Comparison of ENCODE assay signal across 13 mouse cellular contexts in the genomic region with DNA sequence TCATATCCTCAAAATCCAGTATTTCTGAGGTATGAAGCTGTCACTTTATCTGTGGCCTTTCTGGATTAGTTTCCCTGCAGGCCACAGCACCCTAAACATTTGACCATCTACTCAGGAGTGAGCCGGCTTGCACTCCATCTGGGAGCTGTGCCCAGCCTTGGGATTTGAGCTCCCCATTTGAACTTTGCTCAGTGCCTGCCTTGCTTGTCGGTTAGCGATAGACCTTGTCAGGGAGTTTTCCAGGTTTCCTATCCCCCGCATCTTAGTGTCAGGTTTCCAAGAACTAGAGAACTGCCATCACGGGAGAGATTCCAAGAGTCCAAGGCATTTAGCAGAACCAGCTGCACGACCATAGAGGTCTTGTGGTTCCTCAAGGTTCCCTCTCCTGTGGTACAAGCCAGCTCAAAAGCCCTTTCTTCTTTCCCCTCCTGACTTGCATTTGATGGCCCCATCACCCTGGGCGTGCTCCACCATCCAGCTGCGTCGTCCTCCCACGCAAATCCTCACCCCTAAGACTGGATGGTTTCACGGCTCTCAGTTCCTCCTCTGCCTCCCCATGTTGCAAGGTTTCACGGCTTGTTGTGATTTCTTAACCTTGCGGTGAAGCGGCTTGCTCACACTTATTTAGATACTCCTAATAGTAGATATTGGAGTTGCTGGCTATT. TPM values are rescaled to one million over a fixed set of nuclear protein-coding genes. Genes with fewer than 3 reads are reported as not detected.
DNase-seq lines count a peak whose midpoint lies in the region; ATAC-seq and TF ChIP-seq lines count a peak whose summit lies in the region.
"Had no signal": no experiment of that assay in that cellular context is flagged by ENCODE, and none has a peak within 500 bp of the region (broad histone marks: within the 10 kb centered on the region; RNA-seq: fewer than 3 reads in every experiment).

No protein-coding gene starts in this region.

- H3K4me1 ChIP-seq in kidney, embryonic 15.5 days = peaks cover 9% of the 10 kb centered on the region
- no peaks in the 10 kb centered on the region for H3K4me1 ChIP-seq in forebrain, postnatal 0 days (ENCODE audit: insufficient read depth)
- H3K4me1 ChIP-seq in hindbrain, embryonic 11.5 days (replicated peaks; ENCODE audit: control insufficient read depth, insufficient read depth, low read length) = no peaks in the 10 kb centered on the region
- H3K4me1 ChIP-seq: hindbrain, embryonic 10.5 days; midbrain, embryonic 15.5 days had no signal

- 31% methylated on average over 14 of the region's 14 CpGs for WGBS in kidney, embryonic 15.5 days
- WGBS in macrophage (ENCODE audit: missing documents) = 37% methylated on average over 14 of the region's 14 CpGs
- WGBS in forebrain, postnatal 0 days = 83% methylated on average over 14 of the region's 14 CpGs
- 75% methylated on average over 14 of the region's 14 CpGs for WGBS in hindbrain, embryonic 11.5 days

- DNase-seq in kidney, adult 11 months = peak; percentile 71
- peak; percentile 69 for DNase-seq in A20 (ENCODE audit: low read depth, low spot score)
- no peak for DNase-seq in adrenal gland, postnatal 4 days (ENCODE audit: low spot score in 2 of 2)
- DNase-seq in forebrain, postnatal 0 days = no peak
- no peak for DNase-seq in hindbrain, embryonic 11.5 days (ENCODE audit: low spot score)
- DNase-seq: thymus, postnatal 25 days had no signal

- H3K36me3 ChIP-seq in kidney, embryonic 15.5 days = no peaks in the 10 kb centered on the region
- H3K36me3 ChIP-seq in macrophage (ENCODE audit: inconsistent target) = peaks cover 51% of the 10 kb centered on the region
- H3K36me3 ChIP-seq in forebrain, postnatal 0 days (ENCODE audit: insufficient read depth) = no peaks in the 10 kb centered on the region
- no peaks in the 10 kb centered on the region for H3K36me3 ChIP-seq in hindbrain, embryonic 11.5 days (ENCODE audit: control insufficient read depth, insufficient read depth, low read length)
- H3K36me3 ChIP-seq: hindbrain, embryonic 10.5 days; limb, embryonic 15.5 days; midbrain, embryonic 15.5 days had no signal

- no peak overlapping the region for H3K27ac ChIP-seq in kidney, embryonic 15.5 days
- H3K27ac ChIP-seq in macrophage = peak overlapping the region; percentile 48
- no peak overlapping the region for H3K27ac ChIP-seq in forebrain, postnatal 0 days (ENCODE audit: low read depth, low read length)
- H3K27ac ChIP-seq in hindbrain, embryonic 11.5 days (ENCODE audit: low read depth, low read length) = no peak overlapping the region
- H3K27ac ChIP-seq: hindbrain, embryonic 10.5 days; limb, embryonic 15.5 days; midbrain, embryonic 15.5 days had no signal

- no peaks in the 10 kb centered on the region for H3K9me3 ChIP-seq in kidney, embryonic 15.5 days (replicated peaks)
- H3K9me3 ChIP-seq in forebrain, postnatal 0 days (ENCODE audit: low read length) = no peaks in the 10 kb centered on the region
- H3K9me3 ChIP-seq in hindbrain, embryonic 11.5 days (ENCODE audit: control insufficient read depth, low read length) = no peaks in the 10 kb centered on the region
- H3K9me3 ChIP-seq: hindbrain, embryonic 10.5 days; limb, embryonic 15.5 days; midbrain, embryonic 15.5 days had no signal

- peaks cover 10% of the 10 kb centered on the region; the same call in 1 of the 2 replicates for H3K79me2 ChIP-seq in macrophage (ENCODE audit: inconsistent target)

- ATAC-seq in kidney, embryonic 15.5 days (replicated peaks; ENCODE audit: low FRiP score) = no peak
- ATAC-seq in common myeloid progenitor, adult 5-6 weeks (replicated peaks; ENCODE audit: low read depth, poor library complexity, severe bottlenecking) = peak; percentile 60
- ATAC-seq in forebrain, postnatal 0 days = no peak
- ATAC-seq in hindbrain, embryonic 11.5 days (ENCODE audit: low FRiP score) = no peak
- ATAC-seq: midbrain, embryonic 15.5 days had no signal

- H3K27me3 ChIP-seq in kidney, embryonic 15.5 days = no peaks in the 10 kb centered on the region
- H3K27me3 ChIP-seq in forebrain, postnatal 0 days (ENCODE audit: insufficient read depth, low read length) = no peaks in the 10 kb centered on the region
- no peaks in the 10 kb centered on the region for H3K27me3 ChIP-seq in hindbrain, embryonic 11.5 days (ENCODE audit: control insufficient read depth, insufficient read depth, low read length)
- H3K27me3 ChIP-seq: limb, embryonic 15.5 days; midbrain, embryonic 15.5 days had no signal

- no peak overlapping the region for H3K4me3 ChIP-seq in kidney, embryonic 15.5 days (replicated peaks)
- H3K4me3 ChIP-seq in macrophage (ENCODE audit: inconsistent target) = no peak overlapping the region
- no peak overlapping the region for H3K4me3 ChIP-seq in forebrain, postnatal 0 days (ENCODE audit: low read depth, low read length)
- H3K4me3 ChIP-seq in hindbrain, embryonic 11.5 days (ENCODE audit: low read depth, low read length) = no peak overlapping the region
- H3K4me3 ChIP-seq: hindbrain, embryonic 10.5 days; limb, embryonic 15.5 days; midbrain, embryonic 15.5 days had no signal

- no peak overlapping the region; the same call in 1 of the 2 replicates for H3K9ac ChIP-seq in kidney, embryonic 15.5 days
- no peak overlapping the region for H3K9ac ChIP-seq in forebrain, postnatal 0 days
- no peak overlapping the region for H3K9ac ChIP-seq in hindbrain, embryonic 11.5 days (ENCODE audit: low read depth, low read length)
- H3K9ac ChIP-seq: limb, embryonic 15.5 days; midbrain, embryonic 15.5 days had no signal

- no peak overlapping the region for H3K4me2 ChIP-seq in kidney, embryonic 15.5 days
- H3K4me2 ChIP-seq in forebrain, postnatal 0 days (ENCODE audit: low read depth) = no peak overlapping the region
- no peak overlapping the region for H3K4me2 ChIP-seq in hindbrain, embryonic 11.5 days (replicated peaks; ENCODE audit: low read depth, low read length)
- H3K4me2 ChIP-seq: limb, embryonic 15.5 days; midbrain, embryonic 15.5 days had no signal

- no peak for TF ChIP-seq CTCF in forebrain, postnatal 0 days (IDR thresholded peaks at IDR 0.05; ENCODE audit: low read depth)

RNA-seq across cellular contexts. Expression of gene Tatdn2, which starts 19.6 kb away (rescaled TPM):
- polyA plus RNA-seq in kidney, embryonic 15.5 days (2015; fragmentation: Nextera tagmentation; extraction: Ambion mirVana) = 0.49 and 0.77 TPM in 2 replicates
- total RNA-seq in common myeloid progenitor, adult 5-6 weeks (2017) = 102 and 108 TPM in 2 replicates
- 100 to 1,000 TPM in 25 of 26 experiments, 10 to 100 TPM in 1; 60.7 to 404 (median 167) TPM for total RNA-seq in macrophage (2018; cell fraction: chromatin; rRNA removed)
- total RNA-seq in macrophage (2018; cell fraction: cytosol; rRNA removed) = 10 to 100 TPM; 34.1 to 79.6 (median 45.1) TPM
- 100 to 1,000 TPM in 14 of 26 experiments, 10 to 100 TPM in 12; 68.7 to 260 (median 106) TPM for total RNA-seq in macrophage (2018; cell fraction: nucleus; rRNA removed)
- 31.1 to 76.3 TPM (median 53.5 TPM) in 3 replicates for polyA plus RNA-seq in macrophage (2018)
- total RNA-seq in adrenal gland, postnatal 4 days (2021) = 10 to 100 TPM; 68.2 to 71.2 TPM
- total RNA-seq in forebrain, postnatal 0 days (2014; rRNA removed) = 67.0 and 69.2 TPM in 2 replicates
- polyA plus RNA-seq in forebrain, postnatal 0 days (2015; fragmentation: Nextera tagmentation; extraction: Ambion mirVana) = 1.4 and 1.7 TPM in 2 replicates
- 1.1 and 1.2 TPM in 2 replicates for polyA plus RNA-seq in hindbrain, embryonic 11.5 days (2014; fragmentation: Nextera tagmentation; extraction: Ambion mirVana)

RNA-seq across cellular contexts. Expression of gene Irak2, which starts 38.9 kb away (rescaled TPM):
- polyA plus RNA-seq in kidney, embryonic 15.5 days (2015; fragmentation: Nextera tagmentation; extraction: Ambion mirVana) = 5.2 and 5.3 TPM in 2 replicates
- total RNA-seq in common myeloid progenitor, adult 5-6 weeks (2017) = 10.8 and 21.1 TPM in 2 replicates
- 100 to 1,000 TPM; 124 to 877 (median 414) TPM for total RNA-seq in macrophage (2018; cell fraction: chromatin; rRNA removed)
- total RNA-seq in macrophage (2018; cell fraction: cytosol; rRNA removed) = 100 to 1,000 TPM in 6 of 26 experiments, 10 to 100 TPM in 20; 31.3 to 188 (median 58.0) TPM
- 100 to 1,000 TPM in 23 of 26 experiments, 10 to 100 TPM in 3; 76.4 to 499 (median 338) TPM for total RNA-seq in macrophage (2018; cell fraction: nucleus; rRNA removed)
- polyA plus RNA-seq in macrophage (2018) = 37.2 to 60.7 TPM (median 44.6 TPM) in 3 replicates
- 10 to 100 TPM; 12.5 to 13.2 TPM for total RNA-seq in adrenal gland, postnatal 4 days (2021)
- total RNA-seq in forebrain, postnatal 0 days (2014; rRNA removed) = 4.5 and 5.9 TPM in 2 replicates
- 1.8 and 3.5 TPM in 2 replicates for polyA plus RNA-seq in forebrain, postnatal 0 days (2015; fragmentation: Nextera tagmentation; extraction: Ambion mirVana)
- polyA plus RNA-seq in hindbrain, embryonic 11.5 days (2014; fragmentation: Nextera tagmentation; extraction: Ambion mirVana) = 1.6 and 1.9 TPM in 2 replicates

RNA-seq across cellular contexts. Expression of gene Ghrl, which starts 42.5 kb away (rescaled TPM):
- 0.81 and 1.2 TPM in 2 replicates for polyA plus RNA-seq in kidney, embryonic 15.5 days (2015; fragmentation: Nextera tagmentation; extraction: Ambion mirVana)
- not detected in 2 replicates for total RNA-seq in common myeloid progenitor, adult 5-6 weeks (2017)
- total RNA-seq in macrophage (2018; cell fraction: chromatin; rRNA removed) = 10 to 100 TPM in 1 of 26 experiments, 1 to 10 TPM in 1, not detected in 24; 1.4 to 12.2 TPM
- not detected for total RNA-seq in macrophage (2018; cell fraction: cytosol; rRNA removed)
- total RNA-seq in macrophage (2018; cell fraction: nucleus; rRNA removed) = 1 to 10 TPM in 5 of 26 experiments, not detected in 21; 2.2 to 5.5 (median 3.4) TPM
- not detected in 3 replicates for polyA plus RNA-seq in macrophage (2018)
- 1 to 10 TPM in 1 of 2 experiments, not detected in 1; 6.2 TPM for total RNA-seq in adrenal gland, postnatal 4 days (2021)
- not detected in 2 replicates for total RNA-seq in forebrain, postnatal 0 days (2014; rRNA removed)
- 0.61 TPM in 1 of 2 replicates, not detected in the other for polyA plus RNA-seq in forebrain, postnatal 0 days (2015; fragmentation: Nextera tagmentation; extraction: Ambion mirVana)
- polyA plus RNA-seq in hindbrain, embryonic 11.5 days (2014; fragmentation: Nextera tagmentation; extraction: Ambion mirVana) = 0.46 and 0.51 TPM in 2 replicates
- polyA plus RNA-seq: gonadal fat pad, adult 2 months had no signal

RNA-seq across cellular contexts. Expression of gene Vhl, which starts 53.4 kb away (rescaled TPM):
- polyA plus RNA-seq in kidney, embryonic 15.5 days (2015; fragmentation: Nextera tagmentation; extraction: Ambion mirVana) = 36.1 and 39.3 TPM in 2 replicates
- 10.6 and 15.9 TPM in 2 replicates for total RNA-seq in common myeloid progenitor, adult 5-6 weeks (2017)
- total RNA-seq in macrophage (2018; cell fraction: chromatin; rRNA removed) = 10 to 100 TPM in 4 of 26 experiments, 1 to 10 TPM in 22; 2.6 to 11.8 (median 7.7) TPM
- 10 to 100 TPM in 23 of 26 experiments, 1 to 10 TPM in 3; 7.6 to 18.9 (median 14.0) TPM for total RNA-seq in macrophage (2018; cell fraction: cytosol; rRNA removed)
- 10 to 100 TPM in 17 of 26 experiments, 1 to 10 TPM in 9; 4.2 to 18.9 (median 11.0) TPM for total RNA-seq in macrophage (2018; cell fraction: nucleus; rRNA removed)
- polyA plus RNA-seq in macrophage (2018) = 9.9 to 17.1 TPM (median 13.7 TPM) in 3 replicates
- 10 to 100 TPM; 32.5 to 34.3 TPM for total RNA-seq in adrenal gland, postnatal 4 days (2021)
- 92.7 and 94.1 TPM in 2 replicates for total RNA-seq in forebrain, postnatal 0 days (2014; rRNA removed)
- 71.6 and 76.5 TPM in 2 replicates for polyA plus RNA-seq in forebrain, postnatal 0 days (2015; fragmentation: Nextera tagmentation; extraction: Ambion mirVana)
- 63.0 and 64.4 TPM in 2 replicates for polyA plus RNA-seq in hindbrain, embryonic 11.5 days (2014; fragmentation: Nextera tagmentation; extraction: Ambion mirVana)

Comparison
In these comparisons a context has a peak if more than half of its experiments do, and no peak if none do; other contexts are left out.
1. DNase-seq: peak in kidney, adult 11 months (single experiment) and A20 (single experiment); none in adrenal gland, postnatal 4 days (0 of 2), forebrain, postnatal 0 days (single experiment) and hindbrain, embryonic 11.5 days (single experiment).
2. RNA of gene Tatdn2, which starts 19.6 kb away (polyA plus RNA-seq): 31.1 to 76.3 TPM in macrophage; 1.4 to 1.7 TPM in forebrain, postnatal 0 days, 1.1 to 1.2 TPM in hindbrain, embryonic 11.5 days and 0.49 to 0.77 TPM in kidney, embryonic 15.5 days; every median in the first group is over 10 times any median in the second.